21 mouse cellular contexts compared by ENCODE assay signal in the genomic region with DNA sequence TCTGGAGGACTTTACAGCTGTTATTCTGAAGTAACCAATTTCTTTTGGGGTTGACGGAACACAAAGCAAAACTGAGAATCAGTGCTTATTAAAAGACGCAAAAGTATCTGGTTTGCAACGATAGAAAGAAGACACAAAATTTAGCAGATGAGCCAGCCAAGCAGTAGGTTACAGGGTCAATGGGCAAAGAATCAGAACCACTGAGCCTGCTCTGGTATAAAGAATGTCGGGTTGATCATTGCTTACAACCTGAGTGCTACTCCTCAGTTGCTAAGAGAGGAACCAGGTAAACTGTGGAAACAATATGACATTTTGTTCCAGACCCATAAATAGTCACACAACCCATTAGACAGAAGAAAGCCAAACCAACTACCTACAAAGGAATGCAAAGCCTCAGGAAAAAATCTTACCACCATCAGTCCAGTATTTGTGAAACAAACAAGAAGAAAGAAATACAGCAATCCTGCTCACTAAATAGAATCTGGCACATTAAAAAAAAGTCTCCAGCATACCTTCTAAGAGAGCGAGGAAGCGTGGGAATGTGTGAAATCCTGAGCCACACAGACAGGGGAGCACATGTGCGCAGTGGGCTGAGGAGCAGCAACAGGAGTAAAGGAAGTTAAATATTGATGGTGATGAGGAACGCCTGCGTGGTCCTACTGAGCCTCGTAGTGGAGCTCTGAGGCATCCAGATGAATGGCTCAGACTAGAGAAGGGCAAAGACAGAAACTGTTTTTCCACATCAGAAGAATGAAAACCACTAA.
DNase-seq lines count a peak whose midpoint lies in the region; ATAC-seq and TF ChIP-seq lines count a peak whose summit lies in the region.
"Had no signal": no experiment of that assay in that cellular context is flagged by ENCODE, and none has a peak within 500 bp of the region (broad histone marks: within the 10 kb centered on the region; RNA-seq: fewer than 3 reads in every experiment).

No protein-coding gene starts in this region.

- no peaks in the 10 kb centered on the region for H3K27me3 ChIP-seq in kidney, adult 2 months (replicated peaks; ENCODE audit: control insufficient read depth, insufficient read depth, low read length)
- H3K27me3 ChIP-seq in kidney, embryonic 14.5 days (ENCODE audit: control insufficient read depth, insufficient read depth, low read length), result no peaks in the 10 kb centered on the region
- no peaks in the 10 kb centered on the region for H3K27me3 ChIP-seq in liver, postnatal 0 days (ENCODE audit: insufficient read depth, low read length)
- no peaks in the 10 kb centered on the region for H3K27me3 ChIP-seq in midbrain, embryonic 11.5 days (ENCODE audit: control insufficient read depth, insufficient read depth, low read length)
- H3K27me3 ChIP-seq: CH12.LX; heart, embryonic 15.5 days; lung, embryonic 15.5 days; megakaryocyte, embryonic 14.5 days; neural tube, embryonic 13.5 days had no signal

- peak; percentile 68 for DNase-seq in kidney, adult 2 months
- DNase-seq in kidney, postnatal 25 days, result peak; percentile 20 to 43
- peak; percentile 67 to 89 for DNase-seq in left cerebral cortex, postnatal 25 days (ENCODE audit: low spot score in 2 of 2)
- DNase-seq in liver, postnatal 0 days, result no peak
- DNase-seq in adrenal gland, postnatal 25 days, result no peak
- no peak for DNase-seq in midbrain, embryonic 11.5 days (ENCODE audit: low spot score, missing footprints)
- DNase-seq: cerebellum, adult 11 months; cerebellum, postnatal 25 days; thymus, postnatal 36 days had no signal

- H3K4me3 ChIP-seq in kidney, adult 2 months (ENCODE audit: insufficient read depth, low read depth, low read length), result no peak overlapping the region
- no peak overlapping the region for H3K4me3 ChIP-seq in kidney, embryonic 14.5 days (ENCODE audit: low read length)
- no peak overlapping the region for H3K4me3 ChIP-seq in liver, postnatal 0 days (ENCODE audit: low read depth, low read length)
- no peak overlapping the region for H3K4me3 ChIP-seq in midbrain, embryonic 11.5 days (ENCODE audit: low read depth, low read length)
- H3K4me3 ChIP-seq: erythroblast, embryonic 14.5 days; heart, embryonic 15.5 days; hindbrain, embryonic 10.5 days; lung, embryonic 15.5 days; megakaryocyte, embryonic 14.5 days; neural tube, embryonic 13.5 days had no signal

- H3K27ac ChIP-seq in kidney, adult 2 months (ENCODE audit: insufficient read depth, low read depth, low read length), result peak overlapping the region; percentile 28; the same call in 1 of the 2 replicates
- H3K27ac ChIP-seq in kidney, embryonic 14.5 days (ENCODE audit: low read depth, low read length), result no peak overlapping the region
- H3K27ac ChIP-seq in liver, postnatal 0 days (ENCODE audit: low read depth), result no peak overlapping the region
- no peak overlapping the region for H3K27ac ChIP-seq in midbrain, embryonic 11.5 days (ENCODE audit: low read depth, low read length)
- H3K27ac ChIP-seq: heart, embryonic 15.5 days; hindbrain, embryonic 10.5 days; lung, embryonic 15.5 days; neural tube, embryonic 13.5 days had no signal

- H3K9ac ChIP-seq in kidney, embryonic 14.5 days (ENCODE audit: low read depth, low read length), result no peak overlapping the region
- no peak overlapping the region for H3K9ac ChIP-seq in liver, postnatal 0 days (replicated peaks)
- H3K9ac ChIP-seq in midbrain, embryonic 11.5 days (ENCODE audit: low read length), result no peak overlapping the region
- H3K9ac ChIP-seq: heart, embryonic 15.5 days; lung, embryonic 15.5 days; neural tube, embryonic 13.5 days had no signal

- no peak for TF ChIP-seq POLR2A in kidney, adult 2 months (IDR thresholded peaks at IDR 0.05; ENCODE audit: low read depth, low read length)

- ATAC-seq in kidney, embryonic 14.5 days (ENCODE audit: low FRiP score, low TSS enrichment), result no peak
- peak; percentile 98 for ATAC-seq in frontal cortex, adult (ENCODE audit: low TSS enrichment)
- ATAC-seq in liver, postnatal 0 days, result no peak
- ATAC-seq in midbrain, embryonic 11.5 days (ENCODE audit: low FRiP score), result no peak
- ATAC-seq: activated CD4-positive, CD25-positive, alpha-beta regulatory T cell, adult 4 months; forebrain, embryonic 16.5 days had no signal

- no peak for TF ChIP-seq EP300 in liver, postnatal 0 days (IDR thresholded peaks at IDR 0.05; ENCODE audit: low read depth)

- intact Hi-C loops in left cerebral cortex, postnatal 25 days (cut with DNase I), result loop anchor here (5.0 kb wide), 1 partner anchor 74 kb away; no protein-coding TSS in a partner anchor

- H3K4me1 ChIP-seq in kidney, adult 2 months (ENCODE audit: control insufficient read depth, insufficient read depth, low read length), result peaks cover 22% of the 10 kb centered on the region
- no peaks in the 10 kb centered on the region for H3K4me1 ChIP-seq in kidney, embryonic 14.5 days (ENCODE audit: control insufficient read depth, insufficient read depth, low read length)
- no peaks in the 10 kb centered on the region for H3K4me1 ChIP-seq in liver, postnatal 0 days (ENCODE audit: insufficient read depth)
- no peaks in the 10 kb centered on the region for H3K4me1 ChIP-seq in midbrain, embryonic 11.5 days (ENCODE audit: control insufficient read depth, insufficient read depth, low read length)
- H3K4me1 ChIP-seq: heart, embryonic 15.5 days; hindbrain, embryonic 10.5 days; lung, embryonic 15.5 days; megakaryocyte, embryonic 14.5 days; neural tube, embryonic 13.5 days had no signal

- 43% methylated on average over 10 of the region's 10 CpGs for WGBS in kidney, adult 2 months
- 81% methylated on average over 10 of the region's 10 CpGs for WGBS in kidney, embryonic 14.5 days
- WGBS in liver, postnatal 0 days (ENCODE audit: insufficient replicate concordance), result 71% methylated on average over 10 of the region's 10 CpGs
- WGBS in midbrain, embryonic 11.5 days, result 92% methylated on average over 10 of the region's 10 CpGs

- no peaks in the 10 kb centered on the region for H3K9me3 ChIP-seq in kidney, embryonic 14.5 days (ENCODE audit: control insufficient read depth, low read length)
- no peaks in the 10 kb centered on the region for H3K9me3 ChIP-seq in liver, postnatal 0 days (ENCODE audit: low read length)
- H3K9me3 ChIP-seq in midbrain, embryonic 11.5 days (ENCODE audit: control insufficient read depth, low read length), result no peaks in the 10 kb centered on the region
- H3K9me3 ChIP-seq: heart, embryonic 15.5 days; hindbrain, embryonic 10.5 days; lung, embryonic 15.5 days; neural tube, embryonic 13.5 days had no signal

- no peak for TF ChIP-seq CTCF in kidney, adult 2 months (conservative IDR thresholded peaks at IDR 0.05; ENCODE audit: insufficient read depth, insufficient read length, low read depth, low read length)
- no peak for TF ChIP-seq CTCF in liver, postnatal 0 days (IDR thresholded peaks at IDR 0.05; ENCODE audit: low read depth)

- H3K4me2 ChIP-seq in kidney, embryonic 14.5 days (replicated peaks; ENCODE audit: low read depth, low read length), result no peak overlapping the region
- H3K4me2 ChIP-seq in liver, postnatal 0 days (ENCODE audit: low read depth, low read length), result no peak overlapping the region
- no peak overlapping the region for H3K4me2 ChIP-seq in midbrain, embryonic 11.5 days
- H3K4me2 ChIP-seq: heart, embryonic 15.5 days; liver, embryonic 11.5 days; lung, embryonic 15.5 days; neural tube, embryonic 13.5 days had no signal

- no peaks in the 10 kb centered on the region for H3K36me3 ChIP-seq in kidney, adult 2 months (ENCODE audit: control insufficient read depth, insufficient read depth, low read length)
- H3K36me3 ChIP-seq in kidney, embryonic 14.5 days (ENCODE audit: control insufficient read depth, insufficient read depth, low read length), result no peaks in the 10 kb centered on the region
- no peaks in the 10 kb centered on the region for H3K36me3 ChIP-seq in liver, postnatal 0 days (replicated peaks; ENCODE audit: insufficient read depth, low read length)
- H3K36me3 ChIP-seq in midbrain, embryonic 11.5 days (ENCODE audit: control insufficient read depth, insufficient read depth, low read length), result no peaks in the 10 kb centered on the region
- H3K36me3 ChIP-seq: heart, embryonic 15.5 days; hindbrain, embryonic 10.5 days; lung, embryonic 15.5 days; neural tube, embryonic 13.5 days had no signal

Comparison
In these comparisons a context has a peak if more than half of its experiments do, and no peak if none do; other contexts are left out.
1. DNase-seq: peak in kidney, adult 2 months (single experiment), kidney, postnatal 25 days (2 of 2) and left cerebral cortex, postnatal 25 days (2 of 2); none in liver, postnatal 0 days (single experiment), adrenal gland, postnatal 25 days (single experiment) and midbrain, embryonic 11.5 days (single experiment).